Mouse (Mus musculus) spleen, embryonic (tissue): ENCODE measurements around the gene Tfec.

Experiments
- CTCF ChIA-PET: fragments of 350-600 bp; sonication (Branson Sonifier 250); formaldehyde crosslinking; loops from one replicate; lab custom pipeline; 2022; lab: Charles Lee

Tfec gene

DNA sequence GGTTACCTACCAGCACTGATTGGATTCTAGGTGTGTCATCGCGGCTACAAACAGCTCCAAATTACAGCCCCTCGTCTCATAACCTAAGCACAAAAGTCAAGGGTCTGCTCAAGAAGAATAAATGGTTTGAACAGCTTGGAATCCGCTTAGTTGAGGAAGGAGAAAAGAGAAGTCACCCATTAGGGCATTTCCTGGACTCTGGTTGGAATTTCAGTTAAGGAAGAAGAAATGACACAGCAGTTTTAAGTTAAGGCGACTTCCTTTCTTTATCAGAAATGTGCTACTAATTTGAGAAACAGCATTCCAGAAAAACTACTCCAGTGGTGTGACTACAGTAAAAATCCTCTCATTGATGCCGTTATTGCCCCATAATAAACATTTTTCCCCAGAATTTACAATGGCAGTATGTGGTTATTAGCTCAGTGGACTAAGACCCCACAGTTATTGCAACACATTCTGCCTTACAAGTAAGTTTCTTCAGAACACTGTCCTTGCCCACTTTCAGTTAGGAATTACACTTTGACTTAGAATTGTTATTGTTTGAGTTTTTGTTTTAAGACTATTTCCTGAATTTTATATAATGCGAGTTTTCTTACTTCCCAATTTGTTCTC is at the start of gene Tfec:
Gene Tfec (minus strand): TSS at position 191 of the 612 bp plus-strand sequence.
- CTCF ChIA-PET: no interaction called here

DNA sequence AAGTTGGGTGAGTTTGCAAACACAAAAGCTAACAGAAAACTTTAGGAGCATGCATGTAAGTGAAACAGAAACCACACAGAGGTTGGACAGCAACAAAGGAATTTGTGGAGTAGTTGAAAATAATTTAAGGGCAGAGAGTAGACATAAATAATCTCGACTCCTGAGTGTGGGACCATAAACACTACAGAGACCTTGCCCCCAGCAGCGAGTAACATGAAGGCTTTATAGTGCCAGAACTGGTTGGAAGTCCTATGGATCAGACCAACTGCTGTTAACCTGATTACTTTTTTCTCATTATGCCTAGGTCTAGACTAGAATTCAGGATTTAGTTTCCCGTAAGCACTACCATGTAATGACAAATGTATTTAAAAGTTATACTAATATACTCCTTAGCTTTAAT is 49.6 kb upstream of the Tfec start:
- CTCF ChIA-PET: no interaction called here

DNA sequence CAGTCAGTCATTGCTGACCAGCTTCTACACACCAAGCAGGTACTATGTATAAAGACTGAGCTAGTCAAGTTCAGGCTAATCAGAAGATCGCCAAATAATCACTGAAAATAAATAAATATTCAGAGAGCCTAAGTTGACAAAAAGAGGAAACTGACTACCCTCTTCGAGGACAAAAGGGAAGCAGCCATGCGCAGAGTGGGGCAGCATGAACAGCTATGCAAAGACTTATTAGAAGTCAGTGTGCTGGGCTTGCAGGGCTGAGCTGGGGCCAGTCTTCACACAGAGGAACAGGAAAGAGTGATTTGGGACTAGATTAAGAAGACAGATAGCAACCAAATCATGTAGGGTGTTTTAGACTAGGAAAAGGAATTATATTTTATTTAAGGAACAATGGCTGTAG is 45.3 kb upstream of the Tfec start:
- CTCF ChIA-PET: no interaction called here

DNA sequence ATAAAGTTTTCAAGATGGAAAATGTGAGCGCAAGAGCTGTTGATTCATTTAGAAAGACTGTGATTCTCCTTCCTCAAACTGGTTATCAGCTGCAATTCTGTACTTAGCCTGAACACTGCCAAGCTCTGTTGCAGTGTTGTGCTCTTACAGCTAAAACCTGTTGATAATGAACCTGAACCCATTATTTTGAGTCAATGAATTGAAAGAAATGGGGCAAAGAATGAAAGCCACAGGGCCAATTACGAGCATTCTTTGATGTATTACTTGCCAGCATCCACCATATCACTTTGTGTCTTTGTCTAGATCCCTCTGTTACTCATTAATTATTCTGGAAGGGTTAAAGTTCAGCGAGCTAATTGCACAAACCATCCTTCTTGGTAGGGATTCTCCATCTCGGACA is 44.2 kb upstream of the Tfec start:
- CTCF ChIA-PET: no interaction called here

DNA sequence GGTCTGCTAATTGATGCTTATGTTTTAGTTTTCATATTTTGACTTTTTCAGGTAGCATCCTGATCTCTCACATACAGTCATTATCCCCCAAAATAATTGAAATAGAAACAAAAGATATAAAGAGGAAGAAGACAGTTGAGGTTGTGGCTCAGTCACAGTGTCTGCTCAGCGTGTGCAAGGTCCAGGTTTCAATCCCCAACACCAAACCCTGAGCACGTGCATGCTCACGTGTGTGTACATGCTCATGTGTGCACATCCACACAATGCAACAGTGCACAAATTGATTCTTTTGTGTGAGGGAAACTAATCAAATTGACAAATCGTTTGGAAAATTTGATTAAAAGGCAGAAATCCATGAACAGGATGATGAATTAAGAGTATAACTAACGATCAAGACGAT is 32.8 kb upstream of the Tfec start:
- CTCF ChIA-PET: no interaction called here

DNA sequence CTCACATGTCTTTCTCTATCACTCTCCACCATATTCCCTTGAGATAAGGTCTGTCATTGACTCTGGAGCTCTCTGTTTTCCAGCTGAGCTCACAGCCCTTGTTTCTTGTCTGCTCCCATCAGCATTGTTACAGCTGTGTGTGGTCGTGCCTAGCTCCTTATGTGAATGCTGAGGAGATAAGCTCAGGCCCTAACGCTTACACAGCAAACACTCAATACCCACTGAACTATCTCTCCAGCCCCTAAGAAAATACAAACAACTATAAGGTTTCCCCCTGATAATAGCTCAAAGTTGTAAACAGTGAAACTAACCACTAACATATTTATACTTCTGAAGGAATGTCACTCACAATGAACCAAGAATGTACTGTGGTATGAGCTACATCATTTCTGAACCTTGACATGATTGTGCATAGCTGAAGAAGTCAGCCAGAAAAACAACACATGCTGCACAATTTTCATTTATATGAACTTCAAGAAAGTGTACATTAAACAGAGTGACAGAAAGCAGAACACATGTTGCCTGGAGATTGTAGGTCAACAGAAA is 21.9 kb upstream of the Tfec start:
- CTCF ChIA-PET: no interaction called here

DNA sequence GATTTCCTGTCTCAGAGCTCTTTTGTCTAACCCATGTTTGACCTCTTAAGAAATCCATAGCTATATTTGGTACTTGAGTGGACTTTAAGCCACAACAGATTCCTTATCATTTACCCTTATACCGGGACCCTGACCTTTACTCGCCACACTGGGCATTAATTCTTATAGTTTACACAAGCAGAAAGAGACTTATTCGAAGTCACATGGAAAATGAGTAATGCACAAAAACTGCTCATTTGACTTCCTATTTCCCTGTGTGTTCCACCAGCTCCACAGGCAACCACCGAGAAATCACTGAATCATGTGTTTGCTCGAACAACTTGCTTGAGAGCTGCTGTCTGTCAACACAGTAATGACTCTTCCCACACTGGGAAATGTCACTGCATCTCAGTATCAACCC is 6.4 kb downstream of the Tfec start:
- CTCF ChIA-PET: no interaction called here

DNA sequence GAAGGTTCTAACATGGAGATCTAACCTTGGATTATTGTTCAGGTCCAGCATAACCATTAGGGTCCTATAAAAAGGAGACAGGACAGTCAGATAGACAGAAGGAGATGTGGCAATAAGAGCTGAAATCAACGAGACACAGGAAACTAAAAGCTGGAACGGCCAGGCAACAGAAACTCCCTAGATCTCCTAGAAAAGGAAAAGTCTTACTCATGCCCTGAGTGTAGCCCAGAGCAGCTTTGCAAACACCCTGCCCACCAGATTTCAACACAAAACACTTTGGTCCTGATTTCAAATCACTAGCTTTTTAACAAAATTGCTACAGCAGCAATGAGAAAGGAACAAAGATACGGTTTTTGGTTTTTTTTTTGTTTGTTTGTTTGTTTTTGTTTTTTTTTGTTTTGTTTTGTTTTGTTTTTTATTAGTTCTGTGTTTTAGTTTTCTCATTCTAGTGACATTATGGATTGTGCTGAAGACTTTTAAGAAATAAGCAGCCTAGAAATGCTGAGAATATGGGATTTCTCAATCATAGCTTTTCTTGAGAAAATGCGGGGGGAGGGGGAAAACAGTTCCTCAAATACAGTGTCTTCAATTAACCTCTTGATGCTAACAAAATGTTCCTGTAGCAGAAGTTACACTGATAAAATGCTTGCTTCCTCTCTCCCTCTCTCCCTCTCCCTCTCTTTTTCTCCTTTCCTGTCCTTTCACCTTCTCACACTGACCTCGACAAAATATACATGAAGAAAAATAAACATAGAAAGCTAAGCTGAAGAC is 14.5 kb downstream of the Tfec start:
- CTCF ChIA-PET: no interaction called here

DNA sequence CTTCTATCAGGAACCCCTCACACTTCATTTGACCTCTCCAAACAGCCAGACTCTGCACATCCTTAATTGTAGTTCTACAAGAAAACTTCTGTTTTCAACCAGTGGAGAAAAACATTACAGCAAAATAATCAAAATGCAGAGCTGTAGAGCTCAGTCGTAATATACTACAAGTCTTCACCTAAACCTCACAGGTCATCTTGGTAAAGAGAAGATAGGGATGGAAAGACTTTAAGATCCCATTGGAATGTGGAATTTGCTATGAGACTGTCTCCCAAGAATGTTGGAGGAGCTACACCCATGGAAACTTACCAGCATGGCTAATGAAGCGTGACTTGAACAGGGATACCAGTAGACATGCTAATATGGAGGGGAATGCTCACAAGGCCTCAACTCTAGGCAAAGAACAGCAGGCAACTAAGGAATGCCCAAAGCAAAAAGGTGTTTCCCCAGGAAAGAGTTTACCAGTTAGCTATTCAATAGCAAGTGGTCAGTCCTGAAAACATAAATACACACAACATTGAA is 24.2 kb downstream of the Tfec start:
- CTCF ChIA-PET: no interaction called here

DNA sequence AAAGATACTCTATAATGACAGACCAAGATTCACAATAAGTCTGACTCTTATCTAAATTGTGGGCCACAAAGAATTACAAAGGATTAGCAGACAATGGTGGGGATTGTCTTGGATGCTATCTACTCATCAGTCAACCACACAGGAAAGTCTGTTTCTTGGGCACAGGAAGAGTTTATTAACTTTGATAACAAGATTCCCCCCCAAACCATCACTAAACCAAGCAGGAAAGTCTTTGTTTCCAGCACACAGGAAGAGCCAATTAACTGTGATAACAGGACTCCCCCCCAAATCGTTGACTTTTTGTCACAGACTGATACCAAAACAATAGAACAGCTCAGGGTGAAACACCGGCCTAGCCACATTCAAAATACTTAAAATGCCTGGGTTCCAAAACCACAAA is 28.2 kb downstream of the Tfec start:
- CTCF ChIA-PET: no interaction called here

DNA sequence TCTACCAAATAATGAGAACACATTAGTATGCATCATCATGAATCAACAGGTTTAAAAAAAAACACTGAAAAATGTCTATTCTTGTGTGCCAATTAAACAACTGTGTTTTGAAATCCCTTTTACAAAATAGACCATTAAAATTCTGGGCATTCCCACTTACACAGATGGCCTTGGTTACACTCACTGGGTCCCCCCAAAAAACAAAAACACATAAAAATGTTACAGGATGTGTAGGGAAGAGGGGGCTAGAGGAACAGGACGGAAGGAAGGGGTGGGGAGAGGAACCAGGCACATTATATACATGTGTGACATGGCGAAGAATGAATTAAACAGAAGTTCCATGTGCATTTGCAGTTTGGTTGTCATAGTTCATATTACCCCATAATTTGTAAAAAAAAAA is 29.9 kb downstream of the Tfec start:
- CTCF ChIA-PET: no interaction called here

DNA sequence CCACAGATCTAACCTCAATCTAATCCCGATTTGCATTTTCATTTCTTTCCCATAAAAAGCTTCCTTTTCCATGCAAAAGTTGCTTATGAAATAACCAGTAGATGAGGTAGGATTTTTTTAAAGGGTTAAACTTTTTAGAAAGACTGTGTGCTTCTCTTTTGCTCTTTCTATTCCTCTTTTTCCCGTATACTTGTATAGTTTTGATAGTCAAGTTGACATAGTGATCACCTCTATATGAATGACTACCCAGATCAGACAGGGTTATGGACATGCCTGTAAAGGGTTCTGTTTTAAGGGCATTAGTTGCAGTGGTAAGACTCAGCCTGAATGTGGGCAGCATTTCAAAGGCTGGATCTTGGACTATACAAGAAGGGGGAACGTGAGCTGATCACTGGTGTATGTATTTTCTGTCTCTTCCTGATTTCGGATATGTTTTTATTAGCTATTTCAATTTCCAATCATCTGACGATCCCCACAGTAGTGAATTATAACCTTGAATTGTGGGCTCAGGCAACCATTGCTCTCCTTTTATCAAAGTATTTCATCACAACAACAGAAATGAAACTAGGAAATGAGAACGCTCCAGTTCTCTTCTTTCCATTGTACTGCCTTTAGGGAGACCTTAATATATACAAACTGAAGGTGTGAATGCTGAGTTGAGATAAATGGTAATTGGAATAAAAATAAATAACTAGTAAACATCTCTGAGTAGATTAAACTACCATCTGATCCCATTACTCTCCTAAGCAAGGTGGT is 35.3 kb downstream of the Tfec start:
- CTCF ChIA-PET: no interaction called here

DNA sequence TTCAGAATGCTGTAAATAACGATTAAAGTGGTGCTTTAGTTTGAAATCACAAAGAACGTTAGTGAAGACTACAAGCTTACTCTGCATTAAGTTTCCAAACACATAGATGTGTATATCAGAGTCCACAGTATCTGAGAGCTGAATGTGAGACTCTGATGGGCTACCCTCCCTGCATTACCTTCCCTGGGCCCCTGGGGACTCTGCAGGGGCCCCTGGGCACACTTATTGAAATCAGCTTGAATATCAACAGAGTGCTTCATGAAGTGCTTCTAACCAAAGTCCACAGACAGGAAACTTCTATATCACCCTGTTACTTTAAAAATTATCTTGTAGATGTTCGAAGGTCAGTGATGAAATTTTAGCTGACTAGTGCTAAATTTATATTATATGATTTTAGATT is 36.2 kb downstream of the Tfec start:
- CTCF ChIA-PET: no interaction called here

DNA sequence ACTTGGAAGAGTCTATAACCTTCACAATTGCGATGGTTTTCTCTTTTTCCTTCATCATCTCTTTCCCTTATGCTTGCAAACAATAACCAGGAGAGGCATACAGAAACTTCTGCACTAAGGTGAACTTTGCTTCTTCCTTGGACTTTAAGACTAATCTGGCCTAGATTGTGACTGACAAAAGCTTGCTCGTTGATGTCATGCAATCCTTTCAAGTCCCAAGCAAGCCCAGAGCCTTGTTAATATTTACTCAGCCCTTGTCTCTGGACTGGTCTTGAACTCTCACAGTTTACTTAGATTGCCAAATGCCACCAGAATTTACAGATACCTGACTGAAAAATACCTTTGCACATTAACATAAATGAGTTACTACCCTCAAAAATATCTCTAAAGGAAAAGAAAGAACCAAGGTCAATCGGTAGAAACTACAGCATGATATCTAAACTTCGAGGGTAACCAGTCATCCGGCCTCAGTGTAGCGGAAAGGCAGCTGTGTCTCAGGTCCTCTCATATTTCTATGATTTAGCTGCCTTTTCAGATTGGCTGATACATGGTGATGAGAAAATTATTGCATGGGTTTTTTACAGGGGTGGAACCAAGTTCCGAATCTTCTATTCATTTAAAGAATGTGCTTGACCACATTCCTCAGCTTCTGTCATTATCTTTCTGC is 42.2 kb downstream of the Tfec start:
- CTCF ChIA-PET: no interaction called here

DNA sequence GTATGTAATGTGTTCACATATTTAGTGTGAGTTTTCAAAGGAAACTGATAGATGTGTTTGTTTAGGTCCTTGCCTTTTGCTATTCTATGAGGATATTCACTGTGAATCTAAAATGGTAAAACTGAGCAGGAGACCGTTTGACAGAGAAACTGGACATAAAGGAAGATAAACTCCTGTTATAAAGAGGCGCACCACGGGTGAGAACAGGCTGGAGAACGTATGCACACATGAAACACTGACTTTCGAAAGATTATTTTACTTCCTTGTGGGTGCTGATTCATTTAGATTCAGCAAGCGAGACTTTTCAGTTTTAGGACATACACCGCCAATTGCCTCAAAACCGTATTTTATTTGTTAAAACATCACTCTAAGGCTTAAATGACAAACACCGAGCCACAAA is 43.3 kb downstream of the Tfec start:
- CTCF ChIA-PET: no interaction called here

DNA sequence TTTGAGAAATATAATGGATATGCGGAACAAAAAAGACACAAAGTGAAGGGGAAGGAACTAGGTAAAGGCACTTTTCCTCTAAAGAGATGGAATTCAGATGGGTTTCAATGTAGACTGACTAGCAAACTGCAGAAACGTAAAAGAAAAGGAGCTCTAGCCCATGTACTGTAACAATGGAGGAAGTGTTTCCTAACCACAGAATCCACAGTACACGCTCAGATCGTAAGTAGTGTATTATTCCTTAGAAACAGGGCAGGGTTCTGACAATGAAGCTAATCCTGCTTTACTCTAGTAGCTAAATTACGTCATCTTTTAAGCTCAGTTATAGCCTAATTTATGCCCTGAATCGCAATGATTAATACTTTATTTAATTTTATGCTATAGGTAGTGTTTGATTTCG is 51.7 kb downstream of the Tfec start:
- CTCF ChIA-PET: no interaction called here

DNA sequence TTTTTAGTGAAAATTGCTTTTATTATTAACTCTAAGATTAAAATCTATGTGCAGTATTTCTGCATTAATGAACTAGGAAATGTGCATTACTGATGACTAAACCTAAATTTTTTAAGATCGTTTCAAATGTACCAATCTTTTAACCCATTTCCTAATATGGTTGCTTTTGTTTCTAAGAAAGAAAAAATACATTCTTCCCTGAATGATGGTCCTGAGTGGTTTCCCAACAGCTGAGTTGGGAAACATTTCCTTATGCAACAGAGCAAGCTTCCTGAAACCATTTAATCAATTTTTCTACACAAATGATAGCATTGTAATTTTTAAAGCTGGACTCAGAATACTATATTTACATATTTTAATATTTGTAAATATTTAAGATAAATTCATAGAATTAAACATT is 62.6 kb downstream of the Tfec start:
- CTCF ChIA-PET: no interaction called here

DNA sequence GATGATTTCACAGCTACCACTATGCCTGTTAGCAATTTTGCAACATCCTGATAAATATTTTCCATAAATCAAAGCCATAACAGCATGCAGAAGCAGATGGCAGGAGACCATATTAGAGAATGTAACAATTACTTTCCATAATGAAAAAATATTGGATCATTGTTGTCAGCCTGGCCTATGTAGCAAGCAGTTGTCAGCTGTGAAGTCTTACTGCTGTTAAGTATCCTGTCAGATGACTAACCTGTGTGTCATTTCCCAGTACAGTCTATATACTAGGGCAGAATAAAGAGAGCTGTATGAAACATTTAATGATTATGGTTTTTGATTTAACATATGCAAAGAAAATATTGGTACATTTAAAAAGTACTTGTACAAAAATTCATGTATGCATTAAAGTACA is 69.9 kb downstream of the Tfec start:
- CTCF ChIA-PET: no interaction called here

DNA sequence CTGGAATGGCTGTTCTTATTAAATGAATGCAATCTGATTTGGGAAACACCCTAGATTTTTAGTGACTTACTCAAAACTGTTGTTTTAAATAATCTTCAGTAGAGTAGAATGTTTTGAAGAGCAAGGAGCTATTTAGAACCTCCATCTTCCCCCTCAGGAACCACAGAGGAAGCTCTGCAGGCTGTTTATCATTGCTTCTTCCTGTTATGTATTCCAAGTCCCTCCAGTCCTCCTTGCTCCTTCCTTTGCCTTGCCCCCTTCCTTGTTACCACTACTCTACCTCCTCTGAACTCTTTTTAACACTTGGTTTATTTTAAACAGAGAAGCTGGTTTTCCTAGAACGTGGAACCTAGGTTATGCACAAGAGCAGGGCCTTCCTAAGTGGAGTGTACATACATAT is 76.3 kb downstream of the Tfec start:
- CTCF ChIA-PET: no interaction called here

DNA sequence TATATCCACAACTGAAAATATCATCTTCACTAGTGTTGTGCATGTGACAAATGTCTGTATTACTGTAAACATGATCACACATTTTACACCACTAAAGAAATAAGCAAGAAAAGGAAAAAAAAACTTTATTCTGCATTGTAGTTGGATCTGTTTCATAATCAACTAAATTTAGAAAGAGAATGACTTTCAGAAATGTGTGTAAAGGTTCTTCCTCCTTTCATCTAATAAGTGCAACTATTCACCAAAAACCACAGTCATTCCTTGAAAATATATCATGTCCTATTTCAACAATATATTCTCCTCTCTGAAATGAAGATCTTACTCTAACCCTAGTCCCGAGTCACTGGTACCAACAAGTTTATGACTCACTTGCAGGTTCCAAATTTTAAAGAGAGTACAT is 91.9 kb downstream of the Tfec start:
- CTCF ChIA-PET: no interaction called here

DNA sequence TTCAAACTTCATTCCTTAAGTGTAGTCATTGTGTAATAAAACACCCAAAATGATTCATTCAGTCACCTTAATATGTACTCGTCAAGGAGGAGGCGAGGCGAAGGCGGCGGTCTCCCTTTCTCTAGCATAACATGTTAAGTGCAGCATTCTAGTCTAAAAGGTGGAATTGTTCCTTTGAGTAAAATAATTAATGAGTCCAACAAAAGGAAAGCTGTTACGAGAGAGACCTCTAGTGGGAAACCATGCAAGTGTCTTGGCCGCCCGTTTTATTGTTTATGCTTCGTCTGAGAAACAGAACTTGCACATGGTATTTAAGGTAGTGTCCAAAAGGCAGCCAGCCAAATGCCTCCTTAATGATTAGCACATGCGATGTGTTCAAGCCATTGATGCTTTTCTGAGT is 100.6 kb downstream of the Tfec start:
- CTCF ChIA-PET: no interaction called here

DNA sequence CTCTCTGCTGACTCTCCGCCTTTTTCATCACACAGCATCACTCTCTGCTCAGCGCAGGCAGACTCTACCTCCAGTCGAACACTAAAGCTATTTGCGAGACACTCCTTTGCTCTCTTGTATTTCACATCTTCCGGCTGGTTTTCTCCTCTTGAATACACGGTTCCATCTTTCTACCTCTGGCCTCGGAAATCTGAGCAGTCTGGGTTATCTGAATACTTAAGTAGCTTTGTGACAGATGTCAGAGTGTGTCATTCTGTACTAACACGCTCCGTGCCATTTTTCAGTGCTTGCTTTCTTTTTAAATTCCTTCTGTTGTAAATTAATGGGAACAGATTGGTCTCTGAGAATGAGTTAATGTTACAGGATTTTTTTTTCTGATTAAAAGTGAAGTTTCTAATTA is 101.3 kb downstream of the Tfec start:
- CTCF ChIA-PET: no interaction called here
